Comparison of ENCODE assay signal across 9 mouse cellular contexts in genomic region chrX:73483484-73483810, GRCm38 (mm10). TPM values are rescaled to one million over a fixed set of nuclear protein-coding genes. Genes with fewer than 3 reads are reported as not detected.
DNase-seq lines count a peak whose midpoint lies in the region; ATAC-seq and TF ChIP-seq lines count a peak whose summit lies in the region.
"Had no signal": no experiment of that assay in that cellular context is flagged by ENCODE, and none has a peak within 500 bp of the region (broad histone marks: within the 10 kb centered on the region; RNA-seq: fewer than 3 reads in every experiment).

Gene Bgn, plus strand, starts transcription at chrX:73483602.

- H3K9ac ChIP-seq in embryonic facial prominence, embryonic 15.5 days: peak within 1 kb of the TSS; percentile 28; the same call in 1 of the 2 replicates
- H3K9ac ChIP-seq in heart, postnatal 0 days (replicated peaks; ENCODE audit: low read depth, low read length): peak within 1 kb of the TSS; percentile 50
- no peak within 1 kb of the TSS for H3K9ac ChIP-seq in midbrain, embryonic 13.5 days (replicated peaks)

- no peak for TF ChIP-seq EP300 in heart, postnatal 0 days (IDR thresholded peaks at IDR 0.05; ENCODE audit: low read depth)

- no peaks in the 10 kb centered on the region for H3K36me3 ChIP-seq in embryonic facial prominence, embryonic 15.5 days
- H3K36me3 ChIP-seq in heart, postnatal 0 days (replicated peaks; ENCODE audit: control insufficient read depth, insufficient read depth, low read length): no peaks in the 10 kb centered on the region
- H3K36me3 ChIP-seq in midbrain, embryonic 13.5 days: no peaks in the 10 kb centered on the region

- H3K4me2 ChIP-seq in embryonic facial prominence, embryonic 15.5 days (replicated peaks): peak within 1 kb of the TSS; percentile 51
- peak within 1 kb of the TSS; percentile 46 for H3K4me2 ChIP-seq in heart, postnatal 0 days (ENCODE audit: low read depth, low read length)
- peak within 1 kb of the TSS; percentile 33 for H3K4me2 ChIP-seq in midbrain, embryonic 13.5 days (replicated peaks)

- H3K9me3 ChIP-seq in embryonic facial prominence, embryonic 15.5 days (replicated peaks): no peaks in the 10 kb centered on the region
- no peaks in the 10 kb centered on the region for H3K9me3 ChIP-seq in heart, postnatal 0 days (replicated peaks; ENCODE audit: control insufficient read depth, low read length)
- H3K9me3 ChIP-seq in midbrain, embryonic 13.5 days: no peaks in the 10 kb centered on the region

- DNase-seq in lung, adult 2 months: no peak
- DNase-seq in lung, postnatal 36 days: no peak
- DNase-seq in heart, postnatal 0 days (ENCODE audit: low spot score): no peak
- no peak for DNase-seq in left cerebral cortex, adult 8-10 months (ENCODE audit: low spot score in 2 of 2)
- DNase-seq in thymus, postnatal 10 days (ENCODE audit: low spot score in 2 of 2): no peak
- no peak for DNase-seq in Muller cell, postnatal 12 days (ENCODE audit: inconsistent ontology term)

- H3K4me3 ChIP-seq in lung, adult 2 months (replicated peaks; ENCODE audit: extremely low read depth, low read depth, low read length): peak within 1 kb of the TSS; percentile 65
- peak within 1 kb of the TSS; percentile 43 for H3K4me3 ChIP-seq in embryonic facial prominence, embryonic 15.5 days (replicated peaks)
- peak within 1 kb of the TSS; percentile 37 for H3K4me3 ChIP-seq in heart, postnatal 0 days (ENCODE audit: low read depth, low read length)
- no peak within 1 kb of the TSS for H3K4me3 ChIP-seq in midbrain, embryonic 13.5 days (replicated peaks)

- peaks cover 6% of the 10 kb centered on the region; the same call in 1 of the 2 replicates for H3K27me3 ChIP-seq in embryonic facial prominence, embryonic 15.5 days
- no peaks in the 10 kb centered on the region for H3K27me3 ChIP-seq in heart, postnatal 0 days (ENCODE audit: control insufficient read depth, insufficient read depth, low read length)
- no peaks in the 10 kb centered on the region for H3K27me3 ChIP-seq in midbrain, embryonic 13.5 days
- H3K27me3 ChIP-seq: Patski had no signal

- peak; percentile 69; the same call in 1 of the 2 replicates for ATAC-seq in embryonic facial prominence, embryonic 15.5 days (ENCODE audit: insufficient number of reproducible peaks, low FRiP score, low TSS enrichment, low read depth)
- ATAC-seq in heart, postnatal 0 days (ENCODE audit: insufficient read depth, low read depth): peak; percentile 48
- no peak for ATAC-seq in midbrain, embryonic 13.5 days
- ATAC-seq: Patski had no signal

- peak; percentile 57; the same call in 1 of the 2 replicates for TF ChIP-seq POLR2A in lung, adult 2 months (IDR thresholded peaks at IDR 0.05; ENCODE audit: borderline replicate concordance, extremely low read depth, low read depth, low read length)

- H3K4me1 ChIP-seq in lung, adult 2 months (ENCODE audit: control insufficient read depth, insufficient read depth, low read length): peaks cover 4% of the 10 kb centered on the region; the same call in 1 of the 2 replicates
- H3K4me1 ChIP-seq in embryonic facial prominence, embryonic 15.5 days: peaks cover 25% of the 10 kb centered on the region
- no peaks in the 10 kb centered on the region for H3K4me1 ChIP-seq in heart, postnatal 0 days (ENCODE audit: control insufficient read depth, insufficient read depth)
- no peaks in the 10 kb centered on the region for H3K4me1 ChIP-seq in midbrain, embryonic 13.5 days (replicated peaks)

- no peak for TF ChIP-seq CTCF in lung, adult 2 months (IDR thresholded peaks at IDR 0.05; ENCODE audit: insufficient read depth, low read length)
- TF ChIP-seq CTCF in heart, postnatal 0 days (IDR thresholded peaks at IDR 0.05; ENCODE audit: low read depth): no peak

- H3K27ac ChIP-seq in embryonic facial prominence, embryonic 15.5 days (replicated peaks): peak within 1 kb of the TSS; percentile 85
- H3K27ac ChIP-seq in heart, postnatal 0 days (ENCODE audit: low read depth): peak within 1 kb of the TSS; percentile 57
- H3K27ac ChIP-seq in midbrain, embryonic 13.5 days: no peak within 1 kb of the TSS

- WGBS in lung, adult 2 months: 40% methylated on average over 11 of the region's 14 CpGs
- 21% methylated on average over 13 of the region's 14 CpGs for WGBS in embryonic facial prominence, embryonic 15.5 days
- WGBS in heart, postnatal 0 days: 37% methylated on average over 11 of the region's 14 CpGs
- WGBS in midbrain, embryonic 13.5 days: 45% methylated on average over 9 of the region's 14 CpGs

RNA-seq across cellular contexts. Expression of gene Bgn, which starts in this region (rescaled TPM):
- polyA plus RNA-seq in lung, adult 2 months (2012; rRNA removed): 656 and 780 TPM in 2 replicates
- 302 and 313 TPM in 2 replicates for polyA plus RNA-seq in embryonic facial prominence, embryonic 15.5 days (2015; fragmentation: Nextera tagmentation; extraction: Ambion mirVana)
- total RNA-seq in heart, postnatal 0 days (2014; rRNA removed; ENCODE audit: low replicate concordance): 198 and 304 TPM in 2 replicates
- polyA plus RNA-seq in heart, postnatal 0 days (2015; fragmentation: Nextera tagmentation; extraction: Ambion mirVana): 61.6 and 64.1 TPM in 2 replicates
- 10 to 100 TPM; 18.7 to 23.5 (median 19.3) TPM for total RNA-seq in left cerebral cortex, adult 8-10 months (2022)
- polyA plus RNA-seq in midbrain, embryonic 13.5 days (2015; fragmentation: Nextera tagmentation; extraction: Ambion mirVana): 16.7 and 21.2 TPM in 2 replicates
